Mouse (Mus musculus) small intestine, adult 2 months (tissue): Measurements from ENCODE around the gene Cdca5. TPM values are rescaled to one million over a fixed set of nuclear protein-coding genes. Genes with fewer than 3 reads are reported as not detected.
"Not testable (repeated sequence)": the region's sequence is repeated elsewhere in the genome, so short reads cannot be mapped to it uniquely, and the experiment has no call there.

Experiments used
- H3K27ac ChIP-seq: fragments of 200-500 bp; 2 replicates; pipeline ENCODE4 v1.5.1; 2012; ENCODE audit warnings: low read depth, low read length, control low read depth, inconsistent platforms; ENCODE audit not compliant: insufficient read depth
- H3K27me3 ChIP-seq: fragments of 200-500 bp; 2 replicates; pipeline ENCODE4 v1.6.1; 2012; ENCODE audit warnings: mild to moderate bottlenecking, moderate library complexity, low read length, inconsistent platforms; ENCODE audit not compliant: control insufficient read depth, insufficient read depth
- H3K36me3 ChIP-seq: fragments of 200-500 bp; 2 replicates; pipeline ENCODE4 v1.6.1; 2012; ENCODE audit warnings: mild to moderate bottlenecking, low read length, control low read depth, inconsistent platforms; ENCODE audit not compliant: control insufficient read depth, insufficient read depth
- H3K4me1 ChIP-seq: fragments of 200-500 bp; 2 replicates; pipeline ENCODE4 v1.6.1; 2012; ENCODE audit warnings: low read length, inconsistent platforms, mixed read lengths; ENCODE audit not compliant: control insufficient read depth, insufficient read depth, insufficient read length
- H3K4me3 ChIP-seq: fragments of 200-500 bp; 2 replicates; pipeline ENCODE4 v1.5.1; 2012; ENCODE audit warnings: low read depth, mild to moderate bottlenecking, control low read depth, inconsistent platforms, low read length, moderate library complexity
- CTCF ChIP-seq: fragments of 200-500 bp; IDR thresholded peaks from 2 replicates; pipeline ENCODE4 v1.5.1; 2012; ENCODE audit warnings: low read depth, mild to moderate bottlenecking, control low read depth, inconsistent platforms, low read length, moderate library complexity, mixed read lengths; ENCODE audit not compliant: insufficient replicate concordance, insufficient read length; ENCODE audit errors: extremely low read depth
- POLR2A ChIP-seq: fragments of 200-500 bp; IDR thresholded peaks from 2 replicates; pipeline ENCODE4 v1.6.1; 2012; ENCODE audit warnings: low read depth, mild to moderate bottlenecking, control low read depth, inconsistent platforms, low read length, moderate library complexity
- WGBS: fragments of 180-500 bp; shearing (Covaris S2); methylation state at CpG from one replicate; pipeline ENCODE4 v1.1.7; 2018; 5-methylcytosine and 5-hydroxymethylcytosine counted together
- polyA plus RNA-seq: library from polyadenylated mRNA; depleted of rRNA; stranded (reverse); fragments of >200 nt; gene quantifications from 2 replicates; pipeline ENCODE4 v1.2.3, GENCODE M21; 2012

Gene Cdca5
- polyA plus RNA-seq, 1 experiment: 2.6 TPM

GRCm38 (mm10) chr19:6121761-6122160, 37.0 kb downstream of the Cdca5 start:
- Histone ChIP-seq H3K36me3 (peaks cover 2% of the 10 kb centered on the region; the same call in 1 of the 2 replicates), H3K4me1 (peaks cover 25% of the 10 kb centered on the region), H3K27me3 (no peaks in the 10 kb centered on the region), H3K27ac (no peak overlapping the region), H3K4me3 (no peak overlapping the region)
- WGBS: 55% methylated on average over 19 of the region's 19 CpGs
- TF ChIP-seq CTCF: no peak
- no peak for TF ChIP-seq POLR2A

DNA sequence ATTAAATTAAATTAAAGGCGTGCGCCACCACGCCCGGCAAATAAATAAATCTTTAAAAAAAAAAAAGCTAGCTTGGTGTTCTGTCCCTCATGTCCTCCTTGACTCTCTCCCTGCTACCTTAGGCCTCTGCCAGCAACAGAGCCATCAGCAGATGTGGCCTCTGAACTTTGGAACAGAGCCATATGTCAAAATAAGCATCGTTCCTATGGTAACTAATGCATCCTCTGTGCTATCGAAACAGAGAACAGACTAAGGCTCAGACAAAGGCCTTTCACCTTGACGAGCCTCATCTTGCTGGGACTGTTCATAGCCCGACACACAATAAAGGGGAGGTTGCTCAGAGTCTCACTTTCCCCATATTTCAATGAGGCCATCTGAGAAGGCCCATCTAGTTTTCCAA, 38.5 kb downstream of the Cdca5 start:
- no peak for TF ChIP-seq CTCF
- TF ChIP-seq POLR2A: no peak
- H3K36me3 ChIP-seq: 0 out of 2 replicates have a peak, but pooled peaks cover 1% of the 10 kb centered on the region
- peak overlapping the region; percentile 40; the same call in 1 of the 2 replicates for H3K27ac ChIP-seq
- WGBS: 22% methylated on average over 8 of the region's 8 CpGs
- no peaks in the 10 kb centered on the region for H3K27me3 ChIP-seq
- no peak overlapping the region for H3K4me3 ChIP-seq
- H3K4me1 ChIP-seq: peaks cover 24% of the 10 kb centered on the region

DNA sequence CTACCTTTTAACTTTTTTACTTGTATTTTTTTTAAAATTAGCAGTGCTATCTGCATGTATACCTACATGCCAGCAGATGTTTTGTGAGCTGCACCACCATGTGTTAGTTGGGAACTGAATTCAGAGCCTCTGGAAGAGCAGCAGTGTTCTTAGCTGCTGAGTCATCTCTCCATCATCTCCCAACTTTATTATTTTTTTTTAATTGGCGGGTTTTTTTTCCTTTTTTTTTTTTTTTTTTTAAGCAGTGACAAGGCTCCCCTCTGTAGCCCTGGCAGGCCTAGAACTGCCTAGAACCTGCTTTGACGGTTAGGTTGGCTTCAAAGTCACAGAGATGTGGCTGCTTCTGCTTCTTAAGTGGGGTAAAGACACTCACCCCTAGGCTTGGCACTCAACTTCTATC, 40.1 kb downstream of the Cdca5 start:
- no peaks in the 10 kb centered on the region for H3K27me3 ChIP-seq
- H3K4me3 ChIP-seq: no peak overlapping the region
- no peak overlapping the region for H3K27ac ChIP-seq
- H3K36me3 ChIP-seq: 0 out of 2 replicates have a peak, but pooled peaks cover 1% of the 10 kb centered on the region
- H3K4me1 ChIP-seq: peaks cover 24% of the 10 kb centered on the region
- 82% methylated on average over 2 of the region's 2 CpGs for WGBS
- TF ChIP-seq CTCF (no peak), POLR2A (no peak)

GRCm38 (mm10) chr19:6126289-6126688, 41.5 kb downstream of the Cdca5 start:
- H3K27me3 ChIP-seq: no peaks in the 10 kb centered on the region
- WGBS: 23% methylated on average over 4 of the region's 4 CpGs
- no peaks in the 10 kb centered on the region for H3K36me3 ChIP-seq
- peaks cover 14% of the 10 kb centered on the region for H3K4me1 ChIP-seq
- H3K27ac ChIP-seq: no peak overlapping the region
- no peak for TF ChIP-seq POLR2A
- peak; percentile 57; the same call in 1 of the 2 replicates for TF ChIP-seq CTCF
- H3K4me3 ChIP-seq: no peak overlapping the region

- TF ChIP-seq CTCF (no peak), POLR2A (no peak)
- H3K4me3 ChIP-seq: peak overlapping the region; percentile 71
- H3K27ac ChIP-seq: peak overlapping the region; percentile 92; the same call in 1 of the 2 replicates
- H3K36me3 ChIP-seq: no peaks in the 10 kb centered on the region
- WGBS: 36% methylated on average over 10 of the region's 10 CpGs
- H3K4me1 ChIP-seq: peaks cover 12% of the 10 kb centered on the region
- no peaks in the 10 kb centered on the region for H3K27me3 ChIP-seq
These were observed 42.2 kb downstream of the Cdca5 start for GRCm38 (mm10) chr19:6126789-6127580.

GRCm38 (mm10) chr19:6127760-6128341, 43.1 kb downstream of the Cdca5 start, which contains the start of gene Snx15:
Snx15 (minus strand) TSS chr19:6128304.
- TF ChIP-seq POLR2A (peak; percentile 32; the same call in 1 of the 2 replicates), CTCF (no peak)
- under 1% methylated on average over 32 of the region's 32 CpGs for WGBS

DNA sequence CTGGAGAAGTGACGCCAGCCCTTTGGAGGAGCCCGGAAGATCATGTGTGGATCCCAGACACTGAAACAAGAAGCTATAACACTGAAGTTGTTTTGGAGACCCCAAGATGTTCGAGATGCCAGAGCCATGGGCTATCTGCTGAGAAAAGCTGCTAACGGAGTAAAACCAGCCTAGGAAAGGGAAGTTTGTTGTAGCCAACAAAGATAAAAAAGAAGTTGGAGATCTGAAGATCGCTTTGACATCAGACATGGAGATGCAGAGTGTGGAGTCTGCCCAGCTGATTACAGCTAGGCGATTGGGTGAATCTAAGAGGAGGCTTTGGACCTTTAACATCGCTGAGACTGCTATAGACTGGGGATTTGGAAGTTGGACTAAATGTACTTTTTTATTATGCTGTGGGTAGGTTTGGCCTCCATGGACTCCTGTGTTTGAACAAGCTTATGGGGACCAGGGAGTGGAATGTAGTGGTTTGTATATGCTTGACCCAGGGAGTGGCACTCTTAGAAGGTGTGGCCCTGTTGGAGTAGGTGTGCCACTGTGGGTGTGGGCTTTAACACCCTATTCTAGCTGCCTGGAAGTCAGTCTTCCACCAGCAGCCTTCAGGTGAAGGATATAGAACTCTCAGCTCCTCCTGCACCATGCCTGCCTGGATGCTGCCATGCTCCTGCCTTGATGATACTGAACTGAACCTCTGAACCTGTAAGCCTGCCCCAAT, 45.8 kb downstream of the Cdca5 start:
- H3K4me1 ChIP-seq, H3K27ac ChIP-seq, H3K27me3 ChIP-seq, H3K4me3 ChIP-seq, H3K36me3 ChIP-seq: not testable (repeated sequence)
- 72% methylated on average over 7 of the region's 7 CpGs for WGBS

More at GRCm38 (mm10) chr19:6127760-6128341, 43.1 kb downstream of the Cdca5 start, which contains the start of gene Snx15:
- no peaks in the 10 kb centered on the region for H3K36me3 ChIP-seq
- H3K4me3 ChIP-seq: peak within 1 kb of the TSS; percentile 71
- H3K27ac ChIP-seq: peak within 1 kb of the TSS; percentile 92
- no peaks in the 10 kb centered on the region for H3K27me3 ChIP-seq
- peaks cover 6% of the 10 kb centered on the region; the same call in 1 of the 2 replicates for H3K4me1 ChIP-seq
